Mouse (Mus musculus): ENCODE data around the gene Arhgef28. TPM values are rescaled to one million over a fixed set of nuclear protein-coding genes. Genes with fewer than 3 reads are reported as not detected.

Gene Arhgef28
- polyA plus RNA-seq, 2 experiments, result 0.11 to 0.52 TPM

- H3K4me3 ChIP-seq (ENCODE audit: insufficient read depth in 1 of 2, low read depth in 2 of 2, low read length in 2 of 2), result peak overlapping the region in 1 of 2 experiments; percentile 3; a peak in 1 of 4 replicates
- no peak overlapping the region for H3K27ac ChIP-seq
- TF ChIP-seq EP300 (IDR thresholded peaks at IDR 0.05; ENCODE audit: low read depth) (no peak), CTCF (IDR thresholded peaks at IDR 0.05; ENCODE audit: low read depth) (no peak)
- 23% methylated on average over 12 of the region's 12 CpGs for WGBS (ENCODE audit: insufficient replicate concordance)
- H3K9ac ChIP-seq (replicated peaks), result no peak overlapping the region
- peak overlapping the region; percentile 39 for H3K4me2 ChIP-seq (ENCODE audit: low read depth)
- H3K9me3 ChIP-seq (ENCODE audit: control insufficient read depth, low read length), result no peaks in the 10 kb centered on the region
- DNase-seq (ENCODE audit: low read depth in 3 of 3, low spot score in 3 of 3), result no peak
- ATAC-seq (ENCODE audit: insufficient read depth), result no peak
- H3K36me3 ChIP-seq (replicated peaks; ENCODE audit: control insufficient read depth, insufficient read depth, low read depth), result no peaks in the 10 kb centered on the region
- peaks cover 10% of the 10 kb centered on the region for H3K27me3 ChIP-seq (ENCODE audit: control insufficient read depth, insufficient read depth, low read length)
- H3K4me1 ChIP-seq (replicated peaks; ENCODE audit: control insufficient read depth in 2 of 2, insufficient read depth in 2 of 2, low read length in 1 of 2), result no peaks in the 10 kb centered on the region
These were observed 189.2 kb downstream of the Arhgef28 start for GRCm38 (mm10) chr13:98016923-98017588.

GRCm38 (mm10) chr13:98015981-98016922, 190.0 kb downstream of the Arhgef28 start:
- Histone ChIP-seq H3K27me3 (ENCODE audit: control insufficient read depth, insufficient read depth, low read length) (peaks cover 10% of the 10 kb centered on the region), H3K27ac (no peak overlapping the region), H3K9ac (replicated peaks) (no peak overlapping the region), H3K4me1 (replicated peaks; ENCODE audit: control insufficient read depth in 2 of 2, insufficient read depth in 2 of 2, low read length in 1 of 2) (no peaks in the 10 kb centered on the region), H3K9me3 (ENCODE audit: control insufficient read depth, low read length) (no peaks in the 10 kb centered on the region), H3K4me3 (ENCODE audit: insufficient read depth in 1 of 2, low read depth in 2 of 2, low read length in 2 of 2) (peak overlapping the region in 1 of 2 experiments; percentile 34; a peak in 2 of 4 replicates), H3K4me2 (ENCODE audit: low read depth) (peak overlapping the region; percentile 39), H3K36me3 (replicated peaks; ENCODE audit: control insufficient read depth, insufficient read depth, low read depth) (no peaks in the 10 kb centered on the region)
- TF ChIP-seq CTCF (IDR thresholded peaks at IDR 0.05; ENCODE audit: low read depth), result no peak
- no peak for TF ChIP-seq EP300 (IDR thresholded peaks at IDR 0.05; ENCODE audit: low read depth)
- ATAC-seq (ENCODE audit: insufficient read depth) (no peak), DNase-seq (ENCODE audit: low read depth in 3 of 3, low spot score in 3 of 3) (no peak)
- 12% methylated on average over 33 of the region's 33 CpGs for WGBS (ENCODE audit: insufficient replicate concordance)

GRCm38 (mm10) chr13:98014892-98015291, 191.3 kb downstream of the Arhgef28 start:
- Histone ChIP-seq H3K4me3 (ENCODE audit: insufficient read depth in 1 of 2, low read depth in 2 of 2, low read length in 2 of 2) (no peak overlapping the region), H3K27me3 (ENCODE audit: control insufficient read depth, insufficient read depth, low read length) (peaks cover 10% of the 10 kb centered on the region), H3K4me2 (ENCODE audit: low read depth) (no peak overlapping the region), H3K27ac (no peak overlapping the region), H3K4me1 (replicated peaks; ENCODE audit: control insufficient read depth in 2 of 2, insufficient read depth in 2 of 2, low read length in 1 of 2) (no peaks in the 10 kb centered on the region), H3K9ac (replicated peaks) (no peak overlapping the region), H3K36me3 (replicated peaks; ENCODE audit: control insufficient read depth, insufficient read depth, low read depth) (no peaks in the 10 kb centered on the region), H3K9me3 (ENCODE audit: control insufficient read depth, low read length) (no peaks in the 10 kb centered on the region)
- 64% methylated on average over 3 of the region's 3 CpGs for WGBS (ENCODE audit: insufficient replicate concordance)
- TF ChIP-seq CTCF (IDR thresholded peaks at IDR 0.05; ENCODE audit: low read depth) (no peak), EP300 (IDR thresholded peaks at IDR 0.05; ENCODE audit: low read depth) (no peak)
- DNase-seq (ENCODE audit: low read depth in 3 of 3, low spot score in 3 of 3) (no peak), ATAC-seq (ENCODE audit: insufficient read depth) (no peak)

GRCm38 (mm10) chr13:98013715-98014114, 192.5 kb downstream of the Arhgef28 start:
- no peak for TF ChIP-seq EP300 (IDR thresholded peaks at IDR 0.05; ENCODE audit: low read depth)
- no peak for TF ChIP-seq CTCF (IDR thresholded peaks at IDR 0.05; ENCODE audit: low read depth)
- DNase-seq (ENCODE audit: low read depth in 3 of 3, low spot score in 3 of 3) (no peak), ATAC-seq (ENCODE audit: insufficient read depth) (no peak)
- no peak overlapping the region for H3K9ac ChIP-seq (replicated peaks)
- no peak overlapping the region for H3K4me3 ChIP-seq (ENCODE audit: insufficient read depth in 1 of 2, low read depth in 2 of 2, low read length in 2 of 2)
- H3K27ac ChIP-seq, result no peak overlapping the region
- H3K4me2 ChIP-seq (ENCODE audit: low read depth), result no peak overlapping the region
- H3K36me3 ChIP-seq (replicated peaks; ENCODE audit: control insufficient read depth, insufficient read depth, low read depth), result no peaks in the 10 kb centered on the region
- peaks cover 10% of the 10 kb centered on the region for H3K27me3 ChIP-seq (ENCODE audit: control insufficient read depth, insufficient read depth, low read length)
- WGBS (ENCODE audit: insufficient replicate concordance), result 75% methylated on average over 4 of the region's 4 CpGs
- no peaks in the 10 kb centered on the region for H3K9me3 ChIP-seq (ENCODE audit: control insufficient read depth, low read length)
- peaks cover 0 to 3% of the 10 kb centered on the region in 2 experiments; a peak in 1 of 4 replicates for H3K4me1 ChIP-seq (replicated peaks; ENCODE audit: control insufficient read depth in 2 of 2, insufficient read depth in 2 of 2, low read length in 1 of 2)

- Histone ChIP-seq H3K27ac (no peak overlapping the region), H3K4me1 (replicated peaks; ENCODE audit: control insufficient read depth in 2 of 2, insufficient read depth in 2 of 2, low read length in 1 of 2) (peaks cover 0 to 3% of the 10 kb centered on the region in 2 experiments; a peak in 1 of 4 replicates), H3K9me3 (ENCODE audit: control insufficient read depth, low read length) (no peaks in the 10 kb centered on the region), H3K36me3 (replicated peaks; ENCODE audit: control insufficient read depth, insufficient read depth, low read depth) (no peaks in the 10 kb centered on the region), H3K9ac (replicated peaks) (no peak overlapping the region), H3K4me2 (ENCODE audit: low read depth) (no peak overlapping the region), H3K4me3 (ENCODE audit: insufficient read depth in 1 of 2, low read depth in 2 of 2, low read length in 2 of 2) (no peak overlapping the region), H3K27me3 (ENCODE audit: control insufficient read depth, insufficient read depth, low read length) (peaks cover 10% of the 10 kb centered on the region)
- ATAC-seq (ENCODE audit: insufficient read depth) (no peak), DNase-seq (ENCODE audit: low read depth in 3 of 3, low spot score in 3 of 3) (no peak)
- TF ChIP-seq CTCF (IDR thresholded peaks at IDR 0.05; ENCODE audit: low read depth) (no peak), EP300 (IDR thresholded peaks at IDR 0.05; ENCODE audit: low read depth) (no peak)
- 31% methylated on average over 6 of the region's 6 CpGs for WGBS (ENCODE audit: insufficient replicate concordance)
These were observed 194.3 kb downstream of the Arhgef28 start for GRCm38 (mm10) chr13:98011931-98012341.

All from liver, embryonic 14.5 days (tissue).